Mouse (Mus musculus): Measurements from ENCODE around the gene Syce1l. TPM values are rescaled to one million over a fixed set of nuclear protein-coding genes. Genes with fewer than 3 reads are reported as not detected.

Syce1l gene
- total and polyA plus RNA-seq, 3 experiments, result 0.94 to 1.9 (median 1.4) TPM

- peaks cover 0 to 2% of the 10 kb centered on the region in 2 experiments for H3K36me3 ChIP-seq (replicated peaks in 1 of 2; ENCODE audit: control insufficient read depth in 1 of 2, insufficient read depth in 1 of 2, low read length in 1 of 2)
- H3K9ac ChIP-seq (ENCODE audit: insufficient read depth, low read depth), result no peak overlapping the region
- no peak for TF ChIP-seq CHD2 (IDR thresholded peaks at IDR 0.05; ENCODE audit: low read length)
- TF ChIP-seq MAX (IDR thresholded peaks at IDR 0.05; ENCODE audit: low read length), result no peak
- no peak for TF ChIP-seq POLR2A (IDR thresholded peaks at IDR 0.05; ENCODE audit: low read depth, low read length)
- in situ Hi-C loops (cut with MboI; ENCODE audit: low pct_ligation_motif_present, low pct_unique_long_range_greater_than_20kb, low sequenced_read_pairs), result loop anchor here (10.0 to 25.0 kb wide), 2 partner anchors 320 to 772 kb away; partner anchors contain the start of gene Wwox
- no peaks in the 10 kb centered on the region for H3K27me3 ChIP-seq (replicated peaks)
- peaks cover 2 to 16% of the 10 kb centered on the region in 2 experiments; a peak in 2 of 4 replicates for H3K4me1 ChIP-seq (ENCODE audit: control insufficient read depth in 1 of 2, insufficient read depth in 2 of 2)
- DNase-seq (ENCODE audit: extremely low read depth), result no peak
- H3K9me3 ChIP-seq (replicated peaks; ENCODE audit: low read length), result no peaks in the 10 kb centered on the region
- H3K4me2 ChIP-seq (ENCODE audit: insufficient read depth, low read depth, poor library complexity, severe bottlenecking), result no peak overlapping the region
- no peak overlapping the region for H3K27ac ChIP-seq (ENCODE audit: insufficient read depth, low read depth)
- no peaks in the 10 kb centered on the region for H3K79me2 ChIP-seq (replicated peaks; ENCODE audit: control insufficient read depth, extremely low read depth, insufficient read depth, poor library complexity, severe bottlenecking)
- H3K4me3 ChIP-seq (replicated peaks in 1 of 3; ENCODE audit: low read depth in 2 of 3, low read length in 2 of 3, poor library complexity in 1 of 3), result no peak overlapping the region
- dilution Hi-C loops (cut with MboI; ENCODE audit: extremely low pct_ligation_motif_present, extremely low pct_unique_long_range_greater_than_20kb, low sequenced_read_pairs), result no loop called here
Measured at GRCm38 (mm10) chr8:113665036-113665435, 22.0 kb downstream of the Syce1l start.

- Histone ChIP-seq H3K27ac (ENCODE audit: insufficient read depth, low read depth) (no peak overlapping the region), H3K27me3 (replicated peaks) (no peaks in the 10 kb centered on the region), H3K9ac (ENCODE audit: insufficient read depth, low read depth) (no peak overlapping the region), H3K79me2 (replicated peaks; ENCODE audit: control insufficient read depth, extremely low read depth, insufficient read depth, poor library complexity, severe bottlenecking) (no peaks in the 10 kb centered on the region), H3K9me3 (replicated peaks; ENCODE audit: low read length) (no peaks in the 10 kb centered on the region), H3K36me3 (replicated peaks in 1 of 2; ENCODE audit: control insufficient read depth in 1 of 2, insufficient read depth in 1 of 2, low read length in 1 of 2) (no peaks in the 10 kb centered on the region), H3K4me1 (ENCODE audit: control insufficient read depth in 1 of 2, insufficient read depth in 2 of 2) (peaks cover 2 to 17% of the 10 kb centered on the region in 2 experiments; a peak in 2 of 4 replicates), H3K4me2 (ENCODE audit: insufficient read depth, low read depth, poor library complexity, severe bottlenecking) (no peak overlapping the region), H3K4me3 (replicated peaks in 1 of 3; ENCODE audit: low read depth in 2 of 3, low read length in 2 of 3, poor library complexity in 1 of 3) (no peak overlapping the region)
- in situ Hi-C loops (cut with MboI; ENCODE audit: low pct_ligation_motif_present, low pct_unique_long_range_greater_than_20kb, low sequenced_read_pairs) (loop anchor here (10.0 to 25.0 kb wide), 2 partner anchors 319 to 771 kb away; partner anchors contain the start of gene Wwox), dilution Hi-C loops (cut with MboI; ENCODE audit: extremely low pct_ligation_motif_present, extremely low pct_unique_long_range_greater_than_20kb, low sequenced_read_pairs) (no loop called here)
- DNase-seq (ENCODE audit: extremely low read depth), result no peak
- no peak for TF ChIP-seq KAT2A (IDR thresholded peaks at IDR 0.05; ENCODE audit: insufficient replicate concordance, low read length)
- no peak for TF ChIP-seq NRF1 (IDR thresholded peaks at IDR 0.05; ENCODE audit: low read depth, low read length)
- TF ChIP-seq TCF12 (IDR thresholded peaks at IDR 0.05; ENCODE audit: low read depth, low read length), result no peak
Measured at GRCm38 (mm10) chr8:113665951-113666350, 22.9 kb downstream of the Syce1l start.

GRCm38 (mm10) chr8:113666714-113667432, 23.9 kb downstream of the Syce1l start:
- H3K9ac ChIP-seq (ENCODE audit: insufficient read depth, low read depth), result no peak overlapping the region
- H3K9me3 ChIP-seq (replicated peaks; ENCODE audit: low read length), result no peaks in the 10 kb centered on the region
- dilution Hi-C loops (cut with MboI; ENCODE audit: extremely low pct_ligation_motif_present, extremely low pct_unique_long_range_greater_than_20kb, low sequenced_read_pairs) (no loop called here), in situ Hi-C loops (cut with MboI; ENCODE audit: low pct_ligation_motif_present, low pct_unique_long_range_greater_than_20kb, low sequenced_read_pairs) (loop anchor here (10.0 to 25.0 kb wide), 2 partner anchors 318 to 770 kb away; partner anchors contain the start of gene Wwox)
- no peak overlapping the region for H3K4me3 ChIP-seq (replicated peaks in 1 of 3; ENCODE audit: low read depth in 2 of 3, low read length in 2 of 3, poor library complexity in 1 of 3)
- no peak for DNase-seq (ENCODE audit: extremely low read depth)
- H3K79me2 ChIP-seq (replicated peaks; ENCODE audit: control insufficient read depth, extremely low read depth, insufficient read depth, poor library complexity, severe bottlenecking), result no peaks in the 10 kb centered on the region
- no peak overlapping the region for H3K4me2 ChIP-seq (ENCODE audit: insufficient read depth, low read depth, poor library complexity, severe bottlenecking)
- H3K27ac ChIP-seq (ENCODE audit: insufficient read depth, low read depth), result no peak overlapping the region
- peaks cover 2 to 17% of the 10 kb centered on the region in 2 experiments; a peak in 2 of 4 replicates for H3K4me1 ChIP-seq (ENCODE audit: control insufficient read depth in 1 of 2, insufficient read depth in 2 of 2)
- no peak for TF ChIP-seq GABPA (IDR thresholded peaks at IDR 0.05; ENCODE audit: insufficient replicate concordance, low read depth, low read length)
- no peak for TF ChIP-seq ZC3H11A (IDR thresholded peaks at IDR 0.05; ENCODE audit: low read depth, low read length)
- no peak for TF ChIP-seq MAX (IDR thresholded peaks at IDR 0.05; ENCODE audit: low read length)
- no peak for TF ChIP-seq MXI1 (IDR thresholded peaks at IDR 0.05; ENCODE audit: low read depth, low read length)
- no peak for TF ChIP-seq NRF1 (IDR thresholded peaks at IDR 0.05; ENCODE audit: low read depth, low read length)
- no peak for TF ChIP-seq RCOR1 (conservative IDR thresholded peaks at IDR 0.05; ENCODE audit: low read depth, low read length)
- no peak for TF ChIP-seq MAFK (IDR thresholded peaks at IDR 0.05; ENCODE audit: insufficient replicate concordance, low read length)
- no peaks in the 10 kb centered on the region for H3K27me3 ChIP-seq (replicated peaks)
- no peaks in the 10 kb centered on the region for H3K36me3 ChIP-seq (replicated peaks in 1 of 2; ENCODE audit: control insufficient read depth in 1 of 2, insufficient read depth in 1 of 2, low read length in 1 of 2)

All from CH12.LX (cell line).